Mouse (Mus musculus) megakaryocyte, embryonic 14.5 days (primary cell): ENCODE data around the gene Tdrd5. TPM values are rescaled to one million over a fixed set of nuclear protein-coding genes. Genes with fewer than 3 reads are reported as not detected.
"Not testable (repeated sequence)": the region's sequence is repeated elsewhere in the genome, so short reads cannot be mapped to it uniquely, and the experiment has no call there.

Experiments
- H3K27me3 ChIP-seq: replicated peaks from 2 replicates; pipeline ENCODE3; 2012; ENCODE audit warnings: inconsistent platforms
- H3K36me3 ChIP-seq: replicated peaks from 2 replicates; pipeline ENCODE3; 2012; ENCODE audit warnings: low read length, inconsistent platforms, mixed read lengths
- H3K4me1 ChIP-seq: 2 replicates; pipeline ENCODE4 v1.6.1; 2012; ENCODE audit warnings: inconsistent platforms
- H3K4me3 ChIP-seq: replicated peaks from 2 replicates; pipeline ENCODE3; 2012; ENCODE audit warnings: moderate library complexity, mild to moderate bottlenecking, inconsistent platforms
- H3K9me3 ChIP-seq: 2 replicates; pipeline ENCODE4 v1.6.1; 2012; ENCODE audit warnings: inconsistent platforms
- FLI1 ChIP-seq: IDR thresholded peaks from 2 replicates; pipeline ENCODE4 v1.6.1; 2012; ENCODE audit warnings: low read length, inconsistent platforms, mixed read lengths
- GATA1 ChIP-seq: IDR thresholded peaks from 3 replicates; pipeline ENCODE4 v1.6.1; 2012; ENCODE audit warnings: mixed read lengths, low read length, inconsistent platforms, borderline replicate concordance
- polyA plus RNA-seq: library from polyadenylated mRNA; stranded (reverse); fragments of >175 nt; gene quantifications from 2 replicates; pipeline ENCODE4 v1.2.3, GENCODE M21; 2012; ENCODE audit warnings: low replicate concordance; ENCODE audit not compliant: insufficient read depth

The Tdrd5 gene
- polyA plus RNA-seq, 1 experiment, result not detected

DNA sequence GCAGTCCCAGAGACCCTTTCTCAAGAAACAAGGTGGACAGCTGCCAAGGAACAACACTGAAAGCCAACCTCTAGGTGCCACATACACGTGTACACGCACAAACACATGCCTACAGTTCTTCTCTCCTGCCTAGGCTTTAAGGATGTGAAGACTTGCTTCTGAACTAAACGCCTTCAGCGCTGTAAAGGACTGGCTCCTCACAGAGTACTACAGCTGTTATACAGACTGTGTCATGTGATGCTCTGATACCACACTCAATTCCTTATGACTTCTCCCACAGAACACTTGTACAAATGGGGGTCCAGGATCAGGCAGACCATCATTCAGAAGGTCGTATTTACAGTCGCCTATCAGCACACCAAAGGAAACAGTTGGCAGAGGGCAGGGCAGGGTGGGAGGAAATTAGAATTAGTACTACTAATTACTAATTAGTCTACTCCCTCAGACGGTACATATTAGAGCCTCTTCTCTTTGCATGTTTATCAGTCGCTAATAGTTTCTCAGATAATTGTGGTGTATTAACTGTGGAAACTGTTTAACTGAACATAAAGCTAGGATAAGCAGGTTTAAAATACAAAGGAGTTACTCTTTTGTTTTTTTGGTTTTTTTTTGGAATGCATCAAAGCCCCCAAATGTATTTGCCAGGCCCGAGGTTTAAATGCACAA lies 14.8 kb downstream of the Tdrd5 start:
- Histone ChIP-seq H3K27me3 (peaks cover 4% of the 10 kb centered on the region), H3K36me3 (no peaks in the 10 kb centered on the region), H3K4me3 (no peak overlapping the region), H3K9me3 (no peaks in the 10 kb centered on the region), H3K4me1 (peaks cover 21% of the 10 kb centered on the region)
- TF ChIP-seq GATA1, result no peak
- TF ChIP-seq FLI1, result no peak

DNA sequence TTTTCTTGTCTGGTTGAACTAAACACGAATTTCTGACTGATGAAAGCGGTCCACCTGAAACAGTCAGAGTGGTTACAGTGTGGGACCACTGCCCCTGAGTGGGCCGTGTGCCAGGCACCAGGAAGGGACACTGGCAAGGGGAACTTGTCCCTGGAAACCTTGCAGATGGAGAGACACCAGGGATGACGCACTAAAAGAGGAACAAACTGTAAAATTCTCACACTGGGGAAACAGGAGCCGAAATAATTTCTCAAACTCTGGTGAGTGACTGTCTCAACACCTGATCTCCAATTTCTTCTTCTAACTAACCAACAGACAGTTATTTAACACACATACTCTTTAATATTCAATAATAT lies 17.9 kb downstream of the Tdrd5 start:
- Histone ChIP-seq H3K4me3 (no peak overlapping the region), H3K27me3 (peaks cover 2% of the 10 kb centered on the region), H3K36me3 (no peaks in the 10 kb centered on the region), H3K9me3 (no peaks in the 10 kb centered on the region), H3K4me1 (peaks cover 13% of the 10 kb centered on the region)
- no peak for TF ChIP-seq GATA1
- no peak for TF ChIP-seq FLI1

DNA sequence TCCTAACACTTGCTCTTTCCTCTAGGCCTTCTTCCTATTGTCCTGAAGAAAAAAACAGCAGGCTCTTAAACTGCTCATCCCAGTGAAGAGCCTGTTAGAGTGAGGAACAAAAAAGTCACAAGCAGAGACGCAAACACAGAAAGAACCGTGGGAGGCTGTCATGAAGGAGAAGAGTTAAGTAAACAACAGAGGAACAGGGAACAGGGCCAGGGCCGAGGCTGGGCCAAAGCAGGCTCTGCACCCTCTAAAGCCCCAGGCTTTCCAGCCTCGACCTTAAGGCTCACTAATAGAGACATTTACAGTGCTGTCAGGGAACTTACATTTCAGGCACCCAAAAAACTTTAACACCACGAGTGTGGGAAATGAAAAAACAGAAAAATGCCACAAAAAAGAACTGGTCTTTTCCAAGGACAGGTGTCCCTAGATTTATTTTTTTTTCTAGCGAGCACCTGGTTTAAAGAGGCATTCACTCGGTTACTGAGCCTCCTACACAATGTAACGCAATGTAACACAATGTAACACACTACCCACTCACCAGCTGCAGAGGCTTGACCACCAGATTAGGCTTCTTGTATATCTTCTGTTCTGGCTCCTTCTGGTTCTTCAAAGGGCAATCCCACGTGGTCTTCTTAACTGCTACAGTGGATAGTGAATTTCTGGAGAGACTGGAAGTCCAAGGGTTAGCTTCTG lies 18.5 kb downstream of the Tdrd5 start:
- H3K4me1 ChIP-seq, result peaks cover 13% of the 10 kb centered on the region
- H3K36me3 ChIP-seq, result no peaks in the 10 kb centered on the region
- H3K9me3 ChIP-seq, result no peaks in the 10 kb centered on the region
- TF ChIP-seq GATA1, result no peak
- no peak for TF ChIP-seq FLI1
- H3K27me3 ChIP-seq, result peaks cover 5% of the 10 kb centered on the region
- no peak overlapping the region for H3K4me3 ChIP-seq

DNA sequence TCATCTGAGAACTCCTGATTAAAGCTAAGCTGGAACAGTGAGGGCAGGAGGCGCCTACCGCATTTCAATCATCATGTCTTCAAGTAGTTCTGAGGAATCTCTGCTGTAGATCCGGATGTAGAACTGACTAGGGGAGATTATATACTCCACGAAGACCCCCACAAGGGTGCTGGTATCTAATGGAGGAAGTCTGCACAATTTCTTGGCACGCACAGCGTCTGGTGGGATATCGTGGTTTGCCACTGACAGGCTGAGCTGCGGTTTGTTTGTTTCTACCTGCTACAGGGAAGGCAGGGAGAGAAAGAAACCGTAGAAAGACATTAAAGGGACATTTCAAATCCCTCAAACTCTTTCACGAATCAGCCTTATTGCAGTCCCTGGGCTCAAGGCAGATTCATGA lies 19.3 kb downstream of the Tdrd5 start:
- Histone ChIP-seq H3K27me3 (peaks cover 10% of the 10 kb centered on the region), H3K36me3 (no peaks in the 10 kb centered on the region), H3K9me3 (no peaks in the 10 kb centered on the region), H3K4me3 (no peak overlapping the region), H3K4me1 (peaks cover 13% of the 10 kb centered on the region)
- TF ChIP-seq GATA1, result no peak
- no peak for TF ChIP-seq FLI1

DNA sequence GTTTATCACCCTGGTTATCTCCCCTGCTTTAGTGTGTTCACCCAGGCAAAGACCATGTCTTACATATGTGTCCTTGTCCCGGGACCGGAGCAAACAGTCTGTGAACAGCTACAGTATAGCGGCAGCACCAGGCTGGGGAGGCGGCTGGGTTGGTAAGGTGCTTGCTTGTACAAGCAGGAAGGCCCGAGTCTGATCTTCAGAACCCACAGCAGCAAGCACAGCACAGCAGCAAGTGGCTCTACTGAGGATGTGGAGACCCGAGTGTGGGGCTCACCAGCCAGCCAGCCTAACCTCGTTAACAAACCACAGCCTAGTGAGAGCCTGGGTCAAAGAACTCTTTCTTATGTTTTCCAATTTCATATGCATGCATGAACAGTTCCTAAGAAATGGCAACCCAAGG lies 23.3 kb downstream of the Tdrd5 start:
- Histone ChIP-seq H3K9me3 (no peaks in the 10 kb centered on the region), H3K36me3 (no peaks in the 10 kb centered on the region), H3K27me3 (peaks cover 11% of the 10 kb centered on the region), H3K4me1 (peaks cover 11% of the 10 kb centered on the region), H3K4me3 (no peak overlapping the region)
- no peak for TF ChIP-seq GATA1
- TF ChIP-seq FLI1, result no peak

DNA sequence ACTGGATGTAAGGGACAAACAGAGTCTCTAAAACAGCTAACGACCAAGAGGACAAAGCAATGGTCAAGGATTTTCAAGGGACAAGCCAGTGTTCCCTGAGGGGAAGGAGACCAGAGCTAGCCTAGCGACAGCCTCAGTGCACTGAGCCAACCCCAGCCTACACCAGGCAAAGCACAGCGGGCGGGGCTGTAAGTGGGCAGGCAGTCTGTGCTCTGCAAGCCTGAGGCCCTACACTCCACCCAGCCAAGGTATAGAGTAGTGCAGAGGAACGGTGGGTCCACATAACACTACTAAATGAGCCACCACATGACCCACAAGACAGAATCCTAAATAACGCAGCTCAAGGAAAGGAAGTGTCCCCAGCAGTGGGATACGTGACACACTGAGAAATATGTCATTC lies 29.8 kb downstream of the Tdrd5 start:
- H3K27me3 ChIP-seq, result peaks cover 9% of the 10 kb centered on the region
- H3K9me3 ChIP-seq, result no peaks in the 10 kb centered on the region
- H3K4me3 ChIP-seq, result no peak overlapping the region
- TF ChIP-seq FLI1 (no peak), GATA1 (no peak)
- no peaks in the 10 kb centered on the region for H3K36me3 ChIP-seq
- peaks cover 3% of the 10 kb centered on the region; the same call in 1 of the 2 replicates for H3K4me1 ChIP-seq

DNA sequence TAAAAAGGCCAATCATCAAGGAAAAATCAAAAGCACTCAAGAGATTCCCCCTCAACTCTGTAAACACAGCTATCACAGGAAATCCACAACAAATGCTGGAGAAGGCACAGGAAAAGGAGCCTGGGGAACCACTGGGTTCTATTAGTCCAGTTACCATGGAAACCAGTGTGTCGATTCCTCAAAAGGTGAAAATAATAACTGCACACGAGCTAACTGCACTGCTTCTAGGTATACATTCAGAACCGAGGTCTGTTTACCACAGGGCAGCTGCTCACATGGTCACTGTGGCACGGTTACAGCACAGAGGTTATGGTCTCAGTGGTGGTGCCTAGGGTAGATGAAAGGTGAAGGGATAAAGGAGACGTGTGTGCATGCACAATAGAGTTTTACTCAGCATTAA lies 31.8 kb downstream of the Tdrd5 start:
- H3K27me3 ChIP-seq, result peaks cover 11% of the 10 kb centered on the region
- H3K9me3 ChIP-seq, result no peaks in the 10 kb centered on the region
- H3K4me1 ChIP-seq, result 0 out of 2 replicates have a peak, but pooled peaks cover 3% of the 10 kb centered on the region
- H3K4me3 ChIP-seq, result no peak overlapping the region
- H3K36me3 ChIP-seq, result no peaks in the 10 kb centered on the region
- TF ChIP-seq GATA1, result no peak
- no peak for TF ChIP-seq FLI1

DNA sequence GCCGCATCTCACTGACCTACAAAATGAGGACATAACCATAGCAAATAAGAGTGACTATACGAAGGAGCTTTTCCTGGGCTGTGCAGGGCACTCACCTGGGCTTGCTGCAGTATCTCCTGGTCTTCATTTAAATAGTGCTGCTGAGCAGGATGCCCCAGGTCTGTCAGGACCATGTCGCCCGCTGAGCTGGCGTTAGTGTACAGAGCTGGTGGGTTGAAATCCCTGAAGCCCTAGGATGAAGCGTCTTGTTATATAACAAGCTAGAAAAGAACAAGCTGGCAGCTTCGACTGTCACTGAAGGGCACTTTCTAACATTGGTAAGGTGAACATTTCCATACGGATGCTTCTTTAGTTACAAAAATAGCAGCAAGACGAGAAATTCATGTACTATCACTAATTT lies 33.0 kb downstream of the Tdrd5 start:
- Histone ChIP-seq H3K4me3 (no peak overlapping the region), H3K36me3 (no peaks in the 10 kb centered on the region), H3K4me1 (0 out of 2 replicates have a peak, but pooled peaks cover 3% of the 10 kb centered on the region), H3K9me3 (no peaks in the 10 kb centered on the region), H3K27me3 (peaks cover 11% of the 10 kb centered on the region)
- TF ChIP-seq GATA1 (no peak), FLI1 (no peak)

DNA sequence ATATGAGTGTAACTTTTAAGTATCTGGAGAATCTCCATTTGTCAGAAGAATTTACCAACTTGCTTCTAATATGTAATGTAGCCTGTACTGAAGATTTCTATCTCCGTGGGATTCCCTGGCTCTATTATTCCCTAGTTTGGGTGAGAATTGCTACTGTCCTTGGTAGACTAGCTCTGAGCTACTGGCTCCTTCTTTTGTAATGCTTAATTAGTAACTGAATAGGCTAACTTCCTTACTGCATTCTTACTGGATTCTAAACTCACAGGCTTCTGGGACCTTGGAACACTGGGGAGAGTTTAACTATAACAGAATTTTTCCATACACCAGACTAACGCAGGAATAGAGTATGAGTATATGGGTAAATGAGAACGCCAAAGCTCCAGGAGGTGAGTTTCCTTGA lies 34.9 kb downstream of the Tdrd5 start:
- H3K27me3 ChIP-seq, H3K4me3 ChIP-seq, H3K9me3 ChIP-seq, H3K4me1 ChIP-seq, H3K36me3 ChIP-seq: not testable (repeated sequence)

DNA sequence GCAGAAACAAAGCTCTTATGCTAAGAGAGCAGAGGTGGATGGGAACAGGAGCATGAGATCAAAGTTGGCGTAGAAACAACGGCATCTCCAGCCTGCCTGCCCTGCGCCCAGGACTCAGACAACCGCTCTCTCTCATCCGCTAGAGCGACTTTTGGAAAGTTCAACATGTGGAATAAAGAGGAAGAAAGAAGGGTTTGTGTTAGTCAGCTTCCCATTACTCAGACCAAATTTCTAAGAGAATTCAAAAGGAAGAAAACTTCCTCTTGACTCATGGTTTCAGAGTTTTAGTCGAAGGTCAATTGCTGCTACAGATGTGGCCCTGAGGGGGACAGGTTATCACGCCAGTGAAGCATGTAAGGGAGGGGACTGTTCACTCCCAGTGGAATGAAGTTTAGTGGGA lies 39.5 kb downstream of the Tdrd5 start:
- Histone ChIP-seq H3K27me3 (peaks cover 2% of the 10 kb centered on the region), H3K36me3 (no peaks in the 10 kb centered on the region), H3K4me1 (peaks cover 8% of the 10 kb centered on the region), H3K9me3 (no peaks in the 10 kb centered on the region), H3K4me3 (no peak overlapping the region)
- TF ChIP-seq FLI1, result no peak
- no peak for TF ChIP-seq GATA1

DNA sequence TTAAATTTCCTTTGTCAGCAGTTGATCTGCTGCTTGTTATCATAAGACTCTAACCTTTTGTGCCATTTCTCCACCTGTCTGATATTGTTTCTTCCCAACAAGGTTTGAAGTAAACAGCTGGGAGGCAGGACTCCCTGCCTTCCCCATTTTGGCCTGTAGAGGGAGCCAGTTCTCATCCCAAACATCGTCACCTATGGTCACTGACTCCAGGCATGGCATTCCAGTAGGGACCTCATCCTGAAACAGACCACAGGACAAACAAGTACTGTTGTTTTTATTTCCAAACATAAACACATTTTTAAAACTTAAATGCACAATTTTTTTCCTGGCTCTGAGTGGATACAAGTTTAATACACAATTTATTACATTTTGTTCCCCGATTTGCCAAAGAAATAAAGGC lies 40.1 kb downstream of the Tdrd5 start:
- H3K4me3 ChIP-seq, result no peak overlapping the region
- peaks cover 4% of the 10 kb centered on the region for H3K27me3 ChIP-seq
- no peaks in the 10 kb centered on the region for H3K9me3 ChIP-seq
- TF ChIP-seq FLI1 (no peak), GATA1 (no peak)
- H3K4me1 ChIP-seq, result peaks cover 8% of the 10 kb centered on the region
- H3K36me3 ChIP-seq, result no peaks in the 10 kb centered on the region
